Mouse (Mus musculus) megakaryocyte, embryonic 14.5 days (primary cell): Measurements from ENCODE around the gene Ganc. TPM values are rescaled to one million over a fixed set of nuclear protein-coding genes. Genes with fewer than 3 reads are reported as not detected.

Experiments
- H3K27me3 ChIP-seq: replicated peaks from 2 replicates; pipeline ENCODE3; 2012; ENCODE audit warnings: inconsistent platforms
- H3K36me3 ChIP-seq: replicated peaks from 2 replicates; pipeline ENCODE3; 2012; ENCODE audit warnings: low read length, inconsistent platforms, mixed read lengths
- H3K4me1 ChIP-seq: 2 replicates; pipeline ENCODE4 v1.6.1; 2012; ENCODE audit warnings: inconsistent platforms
- H3K4me3 ChIP-seq: replicated peaks from 2 replicates; pipeline ENCODE3; 2012; ENCODE audit warnings: moderate library complexity, mild to moderate bottlenecking, inconsistent platforms
- H3K9me3 ChIP-seq: 2 replicates; pipeline ENCODE4 v1.6.1; 2012; ENCODE audit warnings: inconsistent platforms
- FLI1 ChIP-seq: IDR thresholded peaks from 2 replicates; pipeline ENCODE4 v1.6.1; 2012; ENCODE audit warnings: low read length, inconsistent platforms, mixed read lengths
- GATA1 ChIP-seq: IDR thresholded peaks from 3 replicates; pipeline ENCODE4 v1.6.1; 2012; ENCODE audit warnings: mixed read lengths, low read length, inconsistent platforms, borderline replicate concordance
- polyA plus RNA-seq: library from polyadenylated mRNA; stranded (reverse); fragments of >175 nt; gene quantifications from 2 replicates; pipeline ENCODE4 v1.2.3, GENCODE M21; 2012; ENCODE audit warnings: low replicate concordance; ENCODE audit not compliant: insufficient read depth

Ganc gene
- polyA plus RNA-seq, 1 experiment, result 0.86 TPM

GRCm38 (mm10) chr2:120499971-120500471 is 96.3 kb downstream of the Ganc start:
- Histone ChIP-seq H3K27me3 (no peaks in the 10 kb centered on the region), H3K36me3 (peaks cover 35% of the 10 kb centered on the region), H3K4me1 (peaks cover 100% of the 10 kb centered on the region), H3K4me3 (peak overlapping the region; percentile 91), H3K9me3 (no peaks in the 10 kb centered on the region)
- TF ChIP-seq FLI1, result no peak
- TF ChIP-seq GATA1, result no peak

- H3K36me3 ChIP-seq, result peaks cover 47% of the 10 kb centered on the region
- peaks cover 100% of the 10 kb centered on the region for H3K4me1 ChIP-seq
- TF ChIP-seq FLI1 (no peak), GATA1 (no peak)
- no peaks in the 10 kb centered on the region for H3K9me3 ChIP-seq
- H3K4me3 ChIP-seq, result peak overlapping the region; percentile 91
- no peaks in the 10 kb centered on the region for H3K27me3 ChIP-seq
Measured at GRCm38 (mm10) chr2:120501136-120501918, 97.6 kb downstream of the Ganc start.

- Histone ChIP-seq H3K9me3 (no peaks in the 10 kb centered on the region), H3K36me3 (peaks cover 50% of the 10 kb centered on the region), H3K4me3 (peak overlapping the region; percentile 40), H3K27me3 (no peaks in the 10 kb centered on the region), H3K4me1 (peaks cover 96% of the 10 kb centered on the region)
- no peak for TF ChIP-seq FLI1
- no peak for TF ChIP-seq GATA1
Measured at GRCm38 (mm10) chr2:120501931-120502604, 98.4 kb downstream of the Ganc start.

- peaks cover 90% of the 10 kb centered on the region for H3K4me1 ChIP-seq
- H3K4me3 ChIP-seq, result no peak overlapping the region
- peaks cover 50% of the 10 kb centered on the region for H3K36me3 ChIP-seq
- H3K27me3 ChIP-seq, result no peaks in the 10 kb centered on the region
- no peak for TF ChIP-seq GATA1
- no peaks in the 10 kb centered on the region for H3K9me3 ChIP-seq
Measured at GRCm38 (mm10) chr2:120502605-120502990, 98.9 kb downstream of the Ganc start.

- no peak overlapping the region for H3K4me3 ChIP-seq
- peaks cover 53% of the 10 kb centered on the region for H3K36me3 ChIP-seq
- H3K4me1 ChIP-seq, result peaks cover 87% of the 10 kb centered on the region
- no peaks in the 10 kb centered on the region for H3K9me3 ChIP-seq
- no peaks in the 10 kb centered on the region for H3K27me3 ChIP-seq
- TF ChIP-seq FLI1 (no peak), GATA1 (no peak)
Measured at GRCm38 (mm10) chr2:120503094-120503493, 99.4 kb downstream of the Ganc start.

- Histone ChIP-seq H3K4me3 (no peak overlapping the region), H3K9me3 (no peaks in the 10 kb centered on the region), H3K27me3 (no peaks in the 10 kb centered on the region), H3K36me3 (peaks cover 61% of the 10 kb centered on the region), H3K4me1 (peaks cover 81% of the 10 kb centered on the region)
- no peak for TF ChIP-seq GATA1
- TF ChIP-seq FLI1, result no peak
Measured at GRCm38 (mm10) chr2:120503992-120504391, 100.3 kb downstream of the Ganc start.

Other genes starting within 250 kb of the Ganc start
- gene Ehd4, start 249.3 kb upstream of the Ganc start, polyA plus RNA-seq, result 55.8 and 61.8 TPM in 2 replicates
- gene Pla2g4e, start 158.6 kb upstream of the Ganc start, polyA plus RNA-seq, result 0.07 TPM in 1 of 2 replicates, not detected in the other
- gene Pla2g4d, start 114.7 kb upstream of the Ganc start, polyA plus RNA-seq, result 0.03 TPM in 1 of 2 replicates, not detected in the other
- 0.04 TPM in 1 of 2 replicates, not detected in the other for gene Pla2g4f, start 89.7 kb upstream of the Ganc start, polyA plus RNA-seq
- gene Vps39, start 50.8 kb upstream of the Ganc start, polyA plus RNA-seq, result 2.0 and 4.7 TPM in 2 replicates
- 0.91 TPM in 1 of 2 replicates, not detected in the other for gene Tmem87a, start 217 bp downstream of the Ganc start, polyA plus RNA-seq
- gene Capn3, start 52.1 kb downstream of the Ganc start, polyA plus RNA-seq, result 9.7 and 29.4 TPM in 2 replicates
- 1.5 and 7.7 TPM in 2 replicates for gene Zfp106, start 159.9 kb downstream of the Ganc start, polyA plus RNA-seq
- 4.7 and 18.1 TPM in 2 replicates for gene Snap23, start 163.8 kb downstream of the Ganc start, polyA plus RNA-seq
- gene Haus2, start 205.5 kb downstream of the Ganc start, polyA plus RNA-seq, result 0.89 and 1.6 TPM in 2 replicates
- gene Lrrc57, start 205.6 kb downstream of the Ganc start, polyA plus RNA-seq, result 2.1 TPM in 1 of 2 replicates, not detected in the other
- 0.30 TPM in 1 of 2 replicates, not detected in the other for gene Stard9, start 225.2 kb downstream of the Ganc start, polyA plus RNA-seq